Mouse (Mus musculus): ENCODE measurements around the gene 3100002H09Rik.

DNA sequence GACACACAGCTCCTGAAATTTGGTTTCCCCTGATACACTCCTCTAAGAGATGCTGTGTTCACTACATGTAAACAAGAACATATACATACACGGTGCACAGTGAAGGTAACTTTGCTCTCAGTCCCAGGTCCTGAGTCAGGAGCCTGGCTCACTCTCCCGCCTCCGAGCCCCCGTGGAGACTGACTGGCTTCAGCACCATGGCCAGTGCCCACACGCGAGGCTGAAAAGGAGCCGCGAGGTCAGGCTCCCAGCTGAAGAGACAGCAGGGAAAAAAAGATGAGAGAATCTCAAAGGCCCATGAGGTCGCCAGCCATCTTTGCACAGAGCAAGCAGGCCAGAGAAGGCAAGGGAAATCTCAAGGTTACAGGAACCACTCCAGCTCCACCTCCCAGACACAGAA, 22.7 kb upstream of the 3100002H09Rik start:
- TF ChIP-seq CTCF (IDR thresholded peaks at IDR 0.05; ENCODE audit: low read depth): no peak
- no peak for TF ChIP-seq EP300 (optimal IDR thresholded peaks at IDR 0.05)
